Mouse (Mus musculus) kidney, postnatal 0 days (tissue): ENCODE results near the gene Gfy. TPM values are rescaled to one million over a fixed set of nuclear protein-coding genes. Genes with fewer than 3 reads are reported as not detected.

Source experiments
- ATAC-seq: fragments of 200-750 bp; cut with Nextera tagmentation; replicated peaks from 2 replicates; pipeline ENCODE4 v1.8.0; 2017; ENCODE audit warnings: low read depth, moderate number of reproducible peaks, moderate TSS enrichment, moderate library complexity; ENCODE audit not compliant: low FRiP score
- DNase-seq: peaks from one replicate; pipeline ENCODE4 v3.0.0-alpha.2; 2016; ENCODE audit warnings: low spot score
- H3K27ac ChIP-seq: fragments of 300-500 bp; sonication (generic); 2 replicates; pipeline ENCODE4 v1.5.1; 2014; ENCODE audit warnings: mild to moderate bottlenecking
- H3K27me3 ChIP-seq: fragments of 300-500 bp; sonication (generic); 2 replicates; pipeline ENCODE4 v1.6.1; 2014; ENCODE audit warnings: low read length, mixed read lengths; ENCODE audit not compliant: insufficient read depth
- H3K36me3 ChIP-seq: fragments of 300-500 bp; sonication (generic); 2 replicates; pipeline ENCODE4 v1.6.1; 2014; ENCODE audit warnings: low read length, mixed read lengths; ENCODE audit not compliant: insufficient read depth
- H3K4me1 ChIP-seq: fragments of 300-500 bp; sonication (generic); replicated peaks from 2 replicates; pipeline ENCODE4 v1.6.1; 2014; ENCODE audit warnings: antibody characterized with exemption, low read length, mixed read lengths; ENCODE audit not compliant: insufficient read depth
- H3K4me2 ChIP-seq: fragments of 300-500 bp; sonication (generic); 2 replicates; pipeline ENCODE4 v1.6.1; 2014; ENCODE audit warnings: mild to moderate bottlenecking, low read length, moderate library complexity, mixed read lengths
- H3K4me3 ChIP-seq: fragments of 300-500 bp; sonication (generic); replicated peaks from 2 replicates; pipeline ENCODE4 v1.5.1; 2014; ENCODE audit warnings: low read depth, low read length
- H3K9ac ChIP-seq: fragments of 300-500 bp; sonication (generic); 2 replicates; pipeline ENCODE4 v1.6.1; 2014; ENCODE audit warnings: low read depth, low read length
- H3K9me3 ChIP-seq: fragments of 300-500 bp; sonication (generic); replicated peaks from 2 replicates; pipeline ENCODE4 v1.6.1; 2016; ENCODE audit warnings: low read length, inconsistent platforms, mixed read lengths
- CTCF ChIP-seq: IDR thresholded peaks from 2 replicates; pipeline ENCODE4 v1.5.1; 2016; ENCODE audit warnings: antibody characterized with exemption, low read depth, mild to moderate bottlenecking, moderate library complexity
- WGBS: fragments of 180-500 bp; shearing (Covaris S2); extraction: QIAGEN DNeasy Blood & Tissue Kit; methylation state at CpG from one replicate; pipeline ENCODE4 v1.1.7; 2014; 5-methylcytosine and 5-hydroxymethylcytosine counted together
- polyA plus RNA-seq: library from polyadenylated mRNA; unstranded; fragments of >200 nt; fragmentation: Nextera tagmentation; extraction: Ambion mirVana; gene quantifications from 2 replicates; pipeline ENCODE4 v1.2.1, GENCODE M21; 2015

Gfy gene
- polyA plus RNA-seq, 1 experiment from 2014 or later: not detected

DNA sequence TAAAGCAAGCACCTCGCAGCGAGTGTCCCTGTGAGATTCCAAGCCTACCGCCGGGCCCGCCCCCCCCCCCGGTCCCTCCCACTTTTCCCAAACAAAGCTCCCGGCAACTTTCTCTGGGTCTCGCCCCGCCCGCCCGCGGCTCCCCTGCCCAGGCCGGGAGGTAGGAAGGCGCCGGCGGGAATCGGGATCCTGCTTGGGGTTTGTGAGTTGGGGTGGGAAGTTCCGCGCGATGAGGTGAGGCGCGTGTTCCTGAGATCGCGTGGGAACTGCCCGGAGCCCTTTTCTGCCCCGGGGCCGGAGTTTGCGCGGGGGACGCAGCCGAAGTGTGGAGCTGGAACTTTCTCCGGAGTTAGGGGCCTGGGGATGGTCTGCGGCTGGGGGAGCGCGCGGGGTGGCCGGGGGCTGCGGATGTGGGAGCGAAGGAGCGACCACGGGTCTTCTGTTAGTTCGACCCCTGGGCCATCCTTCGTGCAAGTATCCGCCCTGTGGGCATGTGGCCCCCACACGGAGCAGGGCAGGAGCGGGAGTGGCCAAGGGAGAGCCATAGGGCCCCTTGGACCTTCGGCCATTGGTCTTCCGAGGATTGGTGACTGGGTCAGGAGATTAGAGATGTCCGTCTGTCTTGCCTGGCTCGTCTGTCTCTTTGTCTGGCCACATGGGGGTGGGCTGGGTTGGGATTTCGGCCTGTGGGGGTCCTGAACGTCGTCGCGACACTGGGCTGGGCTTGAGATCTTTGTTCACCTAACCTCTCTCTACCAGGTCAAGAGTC lies 36.5 kb upstream of the Gfy start, which contains the start of gene Tead2:
Tead2 (plus strand) TSS at position 81 of the 769 bp plus-strand sequence.
- H3K27me3 ChIP-seq: peaks cover 6% of the 10 kb centered on the region; the same call in 1 of the 2 replicates
- DNase-seq: peak; percentile 83
- H3K9ac ChIP-seq: peak within 1 kb of the TSS; percentile 88
- peaks cover 25% of the 10 kb centered on the region for H3K36me3 ChIP-seq
- H3K27ac ChIP-seq: peak within 1 kb of the TSS; percentile 90
- no peak for TF ChIP-seq CTCF
- no peaks in the 10 kb centered on the region for H3K9me3 ChIP-seq
- peak within 1 kb of the TSS; percentile 93 for H3K4me2 ChIP-seq
- H3K4me3 ChIP-seq: peak within 1 kb of the TSS; percentile 77
- peak; percentile 58 for ATAC-seq
- WGBS: under 1% methylated on average over 53 of the region's 55 CpGs
- peaks cover 16% of the 10 kb centered on the region for H3K4me1 ChIP-seq

DNA sequence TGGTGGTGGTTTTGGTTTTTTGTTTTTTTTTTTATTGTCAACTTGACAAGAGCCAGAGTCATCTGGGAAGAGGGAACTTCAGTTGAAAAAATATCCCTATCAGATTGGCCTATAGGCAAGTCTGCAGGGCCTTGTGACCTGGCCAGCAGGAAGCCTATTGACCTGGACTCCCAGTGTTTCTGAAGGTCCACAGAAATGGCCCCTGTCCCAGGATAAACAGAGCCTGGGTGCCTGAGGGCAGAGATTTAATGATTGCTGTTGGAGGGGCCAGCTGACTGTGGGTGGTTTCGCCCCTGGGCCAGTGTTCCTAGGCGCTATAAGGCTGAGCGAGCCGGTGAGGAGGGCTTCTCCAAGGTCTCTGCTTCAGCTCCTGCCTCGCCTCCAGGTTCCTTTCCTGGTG lies 34.3 kb upstream of the Gfy start:
- no peak for TF ChIP-seq CTCF

DNA sequence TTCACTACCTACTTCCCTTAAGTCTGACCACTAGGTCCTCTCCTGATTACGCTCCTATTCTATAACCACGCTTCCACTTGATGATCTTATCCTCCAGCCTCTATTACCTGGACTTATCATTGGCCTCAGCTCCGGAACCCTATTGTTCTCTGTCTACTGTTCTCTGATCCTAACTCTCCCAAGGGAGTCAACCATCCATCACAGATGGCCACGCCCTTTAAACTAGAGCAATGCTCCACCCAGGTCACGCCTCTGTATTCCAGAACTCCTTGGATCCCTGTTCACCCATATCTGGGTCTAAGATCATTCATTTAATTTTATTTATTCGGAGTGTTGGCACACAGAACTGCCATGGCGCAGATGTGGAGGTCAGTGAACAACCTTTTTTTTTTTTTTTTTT lies 33.0 kb upstream of the Gfy start:
- H3K36me3 ChIP-seq: no peaks in the 10 kb centered on the region
- no peaks in the 10 kb centered on the region for H3K9me3 ChIP-seq
- TF ChIP-seq CTCF: no peak
- ATAC-seq (no peak), DNase-seq (no peak)
- 70% methylated on average over 7 of the region's 7 CpGs for WGBS
- peak overlapping the region; percentile 43; the same call in 1 of the 2 replicates for H3K4me2 ChIP-seq
- no peak overlapping the region for H3K4me3 ChIP-seq
- H3K27ac ChIP-seq: no peak overlapping the region
- H3K9ac ChIP-seq: no peak overlapping the region
- peaks cover 6% of the 10 kb centered on the region; the same call in 1 of the 2 replicates for H3K27me3 ChIP-seq
- peaks cover 12% of the 10 kb centered on the region; the same call in 1 of the 2 replicates for H3K4me1 ChIP-seq

More for the DNA sequence above, 34.3 kb upstream of the Gfy start:
- Histone ChIP-seq H3K36me3 (peaks cover 8% of the 10 kb centered on the region; the same call in 1 of the 2 replicates), H3K4me2 (no peak overlapping the region), H3K9me3 (no peaks in the 10 kb centered on the region), H3K27ac (no peak overlapping the region), H3K4me3 (no peak overlapping the region), H3K27me3 (peaks cover 6% of the 10 kb centered on the region; the same call in 1 of the 2 replicates), H3K9ac (no peak overlapping the region), H3K4me1 (peaks cover 16% of the 10 kb centered on the region)
- 65% methylated on average over 5 of the region's 5 CpGs for WGBS
- ATAC-seq (no peak), DNase-seq (no peak)

DNA sequence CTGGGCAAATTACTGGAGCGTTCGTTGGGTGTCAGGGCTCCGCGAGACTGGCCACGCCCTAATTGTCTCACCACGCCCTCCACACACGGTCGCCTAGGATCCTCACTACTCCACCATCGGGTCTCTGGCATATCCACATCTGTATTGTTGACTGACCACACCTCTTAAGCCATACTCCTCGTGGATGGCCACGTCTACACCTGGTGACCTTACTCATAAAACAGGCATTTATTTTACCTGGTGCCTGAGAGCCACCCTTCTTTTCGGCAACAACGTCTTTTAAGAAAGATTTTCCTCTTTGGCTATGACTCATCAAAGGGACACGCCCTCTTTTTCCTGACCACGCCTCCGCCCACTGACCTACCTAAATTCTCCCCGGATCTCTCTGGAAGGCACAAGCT lies 32.5 kb upstream of the Gfy start, which contains the start of gene Dkkl1:
Dkkl1 (minus strand) TSS at position 297 of the 401 bp plus-strand sequence.
- no peak for DNase-seq
- WGBS: 5% methylated on average over 17 of the region's 17 CpGs
- Histone ChIP-seq H3K9ac (peak within 1 kb of the TSS; percentile 18; the same call in 1 of the 2 replicates), H3K4me1 (peaks cover 9% of the 10 kb centered on the region; the same call in 1 of the 2 replicates), H3K4me3 (0 out of 2 replicates have a peak within 1 kb of the TSS, but pooled peaks have one; percentile 12), H3K4me2 (peak within 1 kb of the TSS; percentile 43), H3K27me3 (peaks cover 6% of the 10 kb centered on the region; the same call in 1 of the 2 replicates), H3K27ac (no peak within 1 kb of the TSS), H3K36me3 (no peaks in the 10 kb centered on the region), H3K9me3 (no peaks in the 10 kb centered on the region)
- ATAC-seq: no peak
- no peak for TF ChIP-seq CTCF

DNA sequence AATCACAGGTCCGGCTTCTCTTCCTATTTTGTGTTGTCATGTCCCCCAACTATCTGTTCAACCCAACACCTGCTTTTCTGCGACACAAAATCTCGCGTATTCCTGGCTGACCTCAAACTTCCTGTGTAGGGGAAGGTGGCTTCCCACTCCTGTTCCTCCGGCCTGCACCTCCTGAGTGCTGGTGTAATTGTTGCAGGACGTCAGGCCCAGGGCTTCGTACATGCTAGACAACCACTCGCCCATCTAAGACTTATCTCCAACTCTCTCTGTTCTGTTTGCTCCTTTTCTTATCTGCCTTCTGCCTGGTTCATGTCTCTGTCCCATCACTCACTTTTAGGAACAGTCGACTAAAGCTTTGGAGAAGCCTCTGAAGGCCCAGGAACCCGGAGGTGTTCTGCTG lies 31.7 kb upstream of the Gfy start:
- H3K27me3 ChIP-seq: peaks cover 6% of the 10 kb centered on the region; the same call in 1 of the 2 replicates
- DNase-seq (no peak), ATAC-seq (no peak)
- no peak overlapping the region for H3K4me3 ChIP-seq
- no peaks in the 10 kb centered on the region for H3K36me3 ChIP-seq
- no peaks in the 10 kb centered on the region for H3K9me3 ChIP-seq
- H3K4me1 ChIP-seq: 0 out of 2 replicates have a peak, but pooled peaks cover 6% of the 10 kb centered on the region
- no peak overlapping the region for H3K27ac ChIP-seq
- WGBS: 61% methylated on average over 10 of the region's 10 CpGs
- no peak overlapping the region for H3K4me2 ChIP-seq
- TF ChIP-seq CTCF: no peak
- H3K9ac ChIP-seq: peak overlapping the region; percentile 18; the same call in 1 of the 2 replicates

DNA sequence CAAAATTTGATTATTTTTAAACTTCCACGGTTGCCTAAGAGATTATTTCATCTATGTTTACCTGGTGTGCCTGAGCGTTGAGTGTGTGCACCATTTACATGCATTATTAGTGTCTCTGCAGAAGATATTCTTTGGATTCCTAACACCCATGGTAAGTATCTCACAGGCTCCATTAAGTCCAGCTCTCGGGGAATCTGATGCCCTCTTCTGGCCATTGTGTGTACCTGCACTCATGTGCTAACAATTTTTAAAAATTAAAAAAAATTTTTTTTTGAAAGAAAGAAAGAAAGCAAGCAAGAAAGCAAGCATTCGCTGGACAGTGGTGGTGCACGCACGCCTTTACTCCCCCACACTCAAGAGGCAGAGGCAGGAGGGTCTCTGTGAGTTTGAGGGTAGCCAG lies 28.9 kb upstream of the Gfy start:
- H3K4me3 ChIP-seq: no peak overlapping the region
- H3K9me3 ChIP-seq: no peaks in the 10 kb centered on the region
- no peaks in the 10 kb centered on the region for H3K36me3 ChIP-seq
- peaks cover 6% of the 10 kb centered on the region; the same call in 1 of the 2 replicates for H3K4me1 ChIP-seq
- H3K27me3 ChIP-seq: peaks cover 6% of the 10 kb centered on the region; the same call in 1 of the 2 replicates
- H3K27ac ChIP-seq: no peak overlapping the region
- H3K9ac ChIP-seq: no peak overlapping the region
- no peak for ATAC-seq
- WGBS: 78% methylated on average over 6 of the region's 6 CpGs
- DNase-seq: no peak
- no peak overlapping the region for H3K4me2 ChIP-seq
- peak; percentile 34; the same call in 1 of the 2 replicates for TF ChIP-seq CTCF
